Mouse (Mus musculus) testis, adult 2 months (tissue): ENCODE data around the gene Cdk6.

ENCODE experiments used
- CTCF ChIP-seq: fragments of 200-500 bp; IDR thresholded peaks from 2 replicates; pipeline ENCODE4 v1.5.1; 2012; ENCODE audit warnings: low read depth, mild to moderate bottlenecking, inconsistent platforms, low read length, moderate library complexity; ENCODE audit not compliant: control insufficient read depth, insufficient read depth, insufficient replicate concordance
- POLR2A ChIP-seq: fragments of 200-500 bp; IDR thresholded peaks from 2 replicates; pipeline ENCODE4 v1.6.1; 2012; ENCODE audit warnings: low read depth, mild to moderate bottlenecking, inconsistent platforms, low read length, moderate library complexity; ENCODE audit not compliant: control insufficient read depth

DNA sequence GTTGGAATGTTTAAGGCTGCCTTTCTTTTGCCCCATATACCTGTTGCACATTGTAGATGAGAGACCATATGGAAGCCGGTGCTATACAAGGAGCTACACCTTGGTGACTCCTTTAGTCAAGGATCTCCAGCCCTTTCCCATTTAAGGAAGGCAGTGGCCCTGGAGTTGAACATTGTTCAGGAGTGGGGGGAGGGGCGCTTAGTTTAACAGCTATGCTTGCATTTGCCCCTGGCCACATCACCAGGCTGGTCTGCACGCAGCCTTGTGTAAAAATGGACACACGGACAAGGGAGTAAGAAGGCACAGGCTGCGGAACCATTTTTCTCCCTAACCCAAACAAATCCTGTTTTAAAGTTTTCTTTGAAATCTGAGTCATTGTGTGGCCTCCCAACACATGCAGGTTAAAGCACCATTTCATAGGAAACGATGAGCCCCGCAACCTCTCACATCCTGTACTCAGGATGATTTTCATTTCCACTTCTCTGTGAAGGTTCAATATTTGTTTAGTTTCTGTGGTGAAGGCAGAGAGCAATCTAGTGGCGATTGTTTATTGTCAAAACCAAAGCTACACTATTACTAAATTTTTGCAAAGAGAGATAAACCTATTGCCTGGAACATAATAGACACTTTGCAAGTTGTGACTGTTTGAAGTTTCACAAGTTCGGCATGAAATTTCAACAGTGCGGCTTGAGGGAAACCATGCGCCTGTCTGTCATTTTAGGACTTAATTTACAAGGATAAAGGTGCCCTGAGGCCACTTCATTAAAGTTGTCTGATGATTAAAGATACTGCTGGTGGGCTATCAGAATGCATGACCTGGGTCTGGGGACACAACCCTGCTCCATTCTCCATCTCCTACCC, 121.8 kb downstream of the Cdk6 start:
- no peak for TF ChIP-seq CTCF
- TF ChIP-seq POLR2A = no peak
